Mouse (Mus musculus): Measurements from ENCODE around the gene Ubn1. TPM values are rescaled to one million over a fixed set of nuclear protein-coding genes. Genes with fewer than 3 reads are reported as not detected.

Gene Ubn1
- 175 TPM for total RNA-seq (2023)

DNA sequence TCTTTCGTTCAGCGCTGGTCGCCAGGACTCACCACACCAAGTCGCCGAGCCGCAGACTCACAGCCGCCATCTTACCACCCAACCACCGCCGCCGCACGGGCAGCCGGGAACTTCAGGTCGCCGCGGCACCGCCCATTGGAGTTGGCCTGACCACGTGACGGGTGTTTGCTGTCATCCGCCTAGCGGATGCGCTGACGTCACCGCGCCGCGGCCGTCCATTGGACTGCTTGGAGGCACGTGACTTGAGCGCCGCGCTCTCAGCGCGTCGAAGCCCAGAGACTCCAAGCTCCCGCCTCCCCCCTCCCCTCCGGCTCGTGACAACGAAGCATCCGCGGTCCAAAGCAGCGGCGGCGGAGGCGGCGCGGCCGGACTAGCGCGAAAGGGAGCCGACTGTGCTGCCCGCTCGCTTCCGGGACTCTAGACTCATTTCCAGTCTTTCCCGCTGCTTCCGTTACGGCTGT lies at the start of gene Ubn1, which contains the start of gene Glyr1:
TSS of gene Ubn1 (plus strand) at position 284 of the 461 bp plus-strand sequence.
TSS of gene Glyr1 (minus strand) at position 90 of the 461 bp plus-strand sequence.

GRCm38 (mm10) chr16:5007067-5007466 lies 42.8 kb upstream of the Ubn1 start, which contains the start of gene Smim22:
Gene Smim22, plus strand, starts transcription at chr16:5007288.

DNA sequence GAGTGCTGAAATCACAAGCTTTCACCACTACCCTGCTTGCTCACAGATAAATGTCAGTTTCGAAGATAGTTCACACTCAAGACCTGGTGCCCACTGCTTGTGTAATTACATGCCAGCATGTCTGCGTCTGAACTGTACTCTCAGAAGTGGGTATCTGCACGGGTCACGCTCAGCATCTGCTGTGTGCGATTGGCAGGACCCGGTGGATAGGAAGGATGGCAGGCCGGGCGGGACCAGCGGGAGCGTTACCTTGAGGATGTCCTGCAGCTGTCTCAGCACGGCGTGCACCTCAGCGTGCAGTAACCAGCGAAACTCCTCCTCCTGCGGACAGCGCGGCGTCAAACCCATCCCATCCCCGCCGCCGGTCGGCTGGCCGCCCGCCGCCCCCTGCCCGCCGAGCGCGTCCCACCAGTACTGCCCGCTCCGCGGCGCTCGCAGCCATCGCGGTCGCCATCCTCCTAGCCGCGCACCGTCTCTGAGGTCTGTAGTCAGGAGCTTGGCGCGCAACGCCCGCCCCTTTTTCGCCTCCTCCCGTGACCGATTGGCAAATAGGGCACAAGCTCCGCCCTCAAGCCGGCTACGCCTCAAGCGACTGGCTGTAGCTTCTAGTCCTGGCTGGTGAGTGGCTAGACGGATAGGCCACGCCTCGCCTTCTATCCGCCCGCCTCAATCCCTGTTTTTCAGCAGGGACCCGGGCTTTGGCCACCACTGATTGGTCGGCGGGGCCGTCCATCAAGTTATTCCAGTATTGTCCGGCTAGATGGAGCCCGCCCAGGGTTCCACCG lies 36.6 kb upstream of the Ubn1 start, which contains the start of gene Rogdi:
TSS of gene Rogdi (minus strand) at position 500 of the 785 bp plus-strand sequence.

GRCm38 (mm10) chr16:5132401-5132801 lies 82.5 kb downstream of the Ubn1 start, which contains the start of gene Ppl:
Gene Ppl, minus strand, starts transcription at chr16:5132421.

Other genes with a start within 250 kb of the Ubn1 start
- gene 4930562C15Rik, start 214.6 kb upstream of the Ubn1 start, total RNA-seq (2023): not detected
- 156 TPM for gene Ubald1, start 169.7 kb upstream of the Ubn1 start, total RNA-seq (2023)
- gene Mgrn1, start 163.8 kb upstream of the Ubn1 start, total RNA-seq (2023): 70.1 TPM
- 45.9 TPM for gene Nudt16l1, start 111.3 kb upstream of the Ubn1 start, total RNA-seq (2023)
- 74.4 TPM for gene Anks3, start 85.9 kb upstream of the Ubn1 start, total RNA-seq (2023)
- gene Sept12, start 52.2 kb upstream of the Ubn1 start, total RNA-seq (2023): not detected
- not detected for gene Smim22, start 42.8 kb upstream of the Ubn1 start, total RNA-seq (2023)
- gene Rogdi, start 36.5 kb upstream of the Ubn1 start, total RNA-seq (2023): 21.6 TPM
- gene Glyr1, start 194 bp upstream of the Ubn1 start, total RNA-seq (2023): 125 TPM
- gene Ppl, start 82.4 kb downstream of the Ubn1 start, total RNA-seq (2023): 0.70 TPM
- gene Sec14l5, start 97.1 kb downstream of the Ubn1 start, total RNA-seq (2023): not detected
- 25.8 TPM for gene Nagpa, start 154.0 kb downstream of the Ubn1 start, total RNA-seq (2023)
- not detected for gene AU021092, start 172.2 kb downstream of the Ubn1 start, total RNA-seq (2023)
- 37.8 TPM for gene Alg1, start 183.6 kb downstream of the Ubn1 start, total RNA-seq (2023)
- 14.9 TPM for gene Eef2kmt, start 205.9 kb downstream of the Ubn1 start, total RNA-seq (2023)

All from CD4-positive naive resting alpha-beta T cell, adult 76 days (primary cell).